Mouse (Mus musculus) mesoderm, embryonic 11.5 days (tissue): Measurements from ENCODE around the gene Enpep.
A peak's percentile ranks its signal among the peaks of the same experiment; 100 is the strongest.

ENCODE experiments used
- DNase-seq: peaks from one replicate; pipeline ENCODE4 v3.0.0-alpha.2; 2012; ENCODE audit warnings: low read depth, low spot score

Enpep gene

GRCm38 (mm10) chr3:129312511-129312910 lies 20.0 kb downstream of the Enpep start:
- no peak for DNase-seq

- no peak for DNase-seq
Measured at GRCm38 (mm10) chr3:129311951-129312350, 20.6 kb downstream of the Enpep start.

- DNase-seq, result no peak
Measured at GRCm38 (mm10) chr3:129309926-129310325, 22.6 kb downstream of the Enpep start.

GRCm38 (mm10) chr3:129308876-129309275 lies 23.6 kb downstream of the Enpep start:
- no peak for DNase-seq

- DNase-seq, result peak; percentile 64
Measured at GRCm38 (mm10) chr3:129308102-129308752, 24.3 kb downstream of the Enpep start.

- DNase-seq, result peak; percentile 48
Measured at GRCm38 (mm10) chr3:129303941-129304340, 28.6 kb downstream of the Enpep start.

- peak; percentile 58 for DNase-seq
Measured at GRCm38 (mm10) chr3:129299874-129300273, 32.6 kb downstream of the Enpep start.

- DNase-seq, result no peak
Measured at GRCm38 (mm10) chr3:129298606-129299005, 33.9 kb downstream of the Enpep start.

GRCm38 (mm10) chr3:129296994-129297393 lies 35.5 kb downstream of the Enpep start:
- DNase-seq, result no peak

- no peak for DNase-seq
Measured at GRCm38 (mm10) chr3:129295883-129296282, 36.6 kb downstream of the Enpep start.

GRCm38 (mm10) chr3:129289536-129289935 lies 43.0 kb downstream of the Enpep start:
- no peak for DNase-seq

GRCm38 (mm10) chr3:129287140-129287539 lies 45.4 kb downstream of the Enpep start:
- no peak for DNase-seq

- no peak for DNase-seq
Measured at GRCm38 (mm10) chr3:129286426-129286825, 46.1 kb downstream of the Enpep start.

GRCm38 (mm10) chr3:129284326-129284725 lies 48.2 kb downstream of the Enpep start:
- no peak for DNase-seq

GRCm38 (mm10) chr3:129279441-129279840 lies 53.1 kb downstream of the Enpep start:
- no peak for DNase-seq

- no peak for DNase-seq
Measured at GRCm38 (mm10) chr3:129273156-129273831, 59.2 kb downstream of the Enpep start.

GRCm38 (mm10) chr3:129270044-129270443 lies 62.5 kb downstream of the Enpep start:
- DNase-seq, result no peak

- no peak for DNase-seq
Measured at GRCm38 (mm10) chr3:129268886-129269683, 63.4 kb downstream of the Enpep start.

GRCm38 (mm10) chr3:129258497-129258896 lies 74.0 kb downstream of the Enpep start:
- no peak for DNase-seq

- no peak for DNase-seq
Measured at GRCm38 (mm10) chr3:129256766-129257165, 75.8 kb downstream of the Enpep start.

- no peak for DNase-seq
Measured at GRCm38 (mm10) chr3:129256283-129256682, 76.2 kb downstream of the Enpep start.

GRCm38 (mm10) chr3:129254246-129254645 lies 78.3 kb downstream of the Enpep start:
- DNase-seq, result no peak
